Mouse (Mus musculus) embryonic facial prominence, embryonic 11.5 days (tissue): ENCODE measurements around the gene Hic2. TPM values are rescaled to one million over a fixed set of nuclear protein-coding genes. Genes with fewer than 3 reads are reported as not detected.

Experiments used
- ATAC-seq: fragments of 200-750 bp; cut with Nextera tagmentation; replicated peaks from 2 replicates; pipeline ENCODE4 v1.8.0; 2017; ENCODE audit warnings: low read depth; ENCODE audit not compliant: insufficient number of reproducible peaks, low FRiP score, low TSS enrichment
- DNase-seq: peaks from one replicate; pipeline ENCODE4 v3.0.0-alpha.2; 2015; ENCODE audit warnings: low spot score
- H3K27ac ChIP-seq: fragments of 300-500 bp; sonication (generic); replicated peaks from 2 replicates; pipeline ENCODE4 v1.5.1; 2014; ENCODE audit warnings: mild to moderate bottlenecking, low read depth, low read length, control low read depth
- H3K27me3 ChIP-seq: fragments of 300-500 bp; sonication (generic); 2 replicates; pipeline ENCODE4 v1.6.1; 2014; ENCODE audit warnings: mild to moderate bottlenecking, low read length, moderate library complexity, mixed read lengths; ENCODE audit not compliant: control insufficient read depth, insufficient read depth
- H3K36me3 ChIP-seq: fragments of 300-500 bp; sonication (generic); replicated peaks from 2 replicates; pipeline ENCODE4 v1.6.1; 2014; ENCODE audit warnings: low read depth, mild to moderate bottlenecking, low read length, moderate library complexity, mixed read lengths; ENCODE audit not compliant: control insufficient read depth, insufficient read depth
- H3K4me1 ChIP-seq: fragments of 300-500 bp; sonication (generic); 2 replicates; pipeline ENCODE4 v1.6.1; 2014; ENCODE audit warnings: low read length, mixed read lengths; ENCODE audit not compliant: control insufficient read depth, insufficient read depth
- H3K4me2 ChIP-seq: fragments of 300-500 bp; sonication (generic); 2 replicates; pipeline ENCODE4 v1.6.1; 2014; ENCODE audit warnings: low read depth, mild to moderate bottlenecking, control low read depth, low read length, moderate library complexity
- H3K4me3 ChIP-seq: fragments of 300-500 bp; sonication (generic); 2 replicates; pipeline ENCODE4 v1.5.1; 2014; ENCODE audit warnings: low read depth, low read length, control low read depth
- H3K9ac ChIP-seq: fragments of 300-500 bp; sonication (generic); replicated peaks from 2 replicates; pipeline ENCODE4 v1.6.1; 2014; ENCODE audit warnings: mild to moderate bottlenecking, control low read depth, low read length
- H3K9me3 ChIP-seq: fragments of 300-500 bp; sonication (generic); replicated peaks from 2 replicates; pipeline ENCODE4 v1.6.1; 2016; ENCODE audit warnings: mild to moderate bottlenecking, low read length, inconsistent platforms, mixed read lengths; ENCODE audit not compliant: control insufficient read depth
- WGBS: fragments of 180-500 bp; shearing (Covaris S2); extraction: QIAGEN DNeasy Blood & Tissue Kit; methylation state at CpG from one replicate; pipeline ENCODE4 v1.1.7; 2014; 5-methylcytosine and 5-hydroxymethylcytosine counted together
- polyA plus RNA-seq: library from polyadenylated mRNA; unstranded; fragments of >200 nt; fragmentation: Nextera tagmentation; extraction: Ambion mirVana; gene quantifications from 2 replicates; pipeline ENCODE4 v1.2.1, GENCODE M21; 2014

Gene Hic2
- polyA plus RNA-seq, 1 experiment from 2014 or later, result 6.1 TPM

DNA sequence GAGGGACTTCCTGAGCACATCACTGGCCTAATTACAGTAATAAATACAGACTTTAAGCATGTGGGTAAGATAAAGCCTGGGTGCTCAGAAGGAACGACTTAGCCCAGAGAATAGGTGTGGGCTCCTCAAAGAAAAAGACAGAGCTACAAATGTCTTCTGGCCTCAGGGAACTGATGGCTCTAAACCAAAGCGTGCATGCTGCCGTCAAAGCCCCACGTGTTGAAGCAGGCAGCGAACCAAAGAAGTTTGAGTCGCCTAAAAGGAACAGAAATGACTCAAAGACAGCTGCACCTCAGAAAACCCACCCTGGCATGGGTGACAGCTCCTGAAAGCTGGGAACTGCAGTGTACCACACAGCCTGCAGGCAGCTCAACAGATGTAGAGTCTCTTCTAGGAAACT lies 38.5 kb downstream of the Hic2 start:
- 74% methylated on average over 6 of the region's 6 CpGs for WGBS

DNA sequence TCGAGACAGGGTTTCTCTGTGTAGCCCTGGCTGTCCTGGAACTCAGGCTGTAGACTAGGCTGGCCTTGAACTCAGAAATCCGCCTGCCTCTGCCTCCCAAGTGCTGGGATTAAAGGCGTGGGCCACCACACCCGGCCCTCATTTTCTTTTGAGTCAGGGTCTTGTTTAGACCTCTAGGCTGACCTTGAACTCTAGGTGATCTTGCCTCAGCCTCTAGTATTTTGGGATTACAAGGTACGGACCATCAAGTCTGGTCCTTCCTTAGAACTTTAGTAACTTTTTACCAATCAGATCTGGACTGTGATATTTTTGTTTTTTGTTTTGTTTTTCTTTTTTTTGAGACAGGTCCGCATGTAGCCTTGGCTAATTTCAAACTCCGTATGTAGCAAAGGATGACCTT lies 42.3 kb downstream of the Hic2 start, which contains the start of gene Tmem191c:
Tmem191c (plus strand) TSS at position 357 of the 400 bp plus-strand sequence.
- peak within 1 kb of the TSS; percentile 53 for H3K4me3 ChIP-seq
- H3K9me3 ChIP-seq, result peaks cover 1% of the 10 kb centered on the region; the same call in 1 of the 2 replicates
- peak within 1 kb of the TSS; percentile 51; the same call in 1 of the 2 replicates for H3K9ac ChIP-seq
- H3K27me3 ChIP-seq, result peaks cover 20% of the 10 kb centered on the region
- peaks cover 10% of the 10 kb centered on the region for H3K4me1 ChIP-seq
- 64% methylated on average over 7 of the region's 7 CpGs for WGBS
- no peak for DNase-seq
- H3K36me3 ChIP-seq, result peaks cover 3% of the 10 kb centered on the region; the same call in 1 of the 2 replicates
- ATAC-seq, result no peak
- no peak within 1 kb of the TSS for H3K27ac ChIP-seq
- H3K4me2 ChIP-seq, result peak within 1 kb of the TSS; percentile 94

More for the DNA sequence above, 38.5 kb downstream of the Hic2 start:
- Histone ChIP-seq H3K27ac (no peak overlapping the region), H3K4me3 (no peak overlapping the region), H3K4me2 (no peak overlapping the region), H3K36me3 (no peaks in the 10 kb centered on the region), H3K27me3 (peaks cover 2% of the 10 kb centered on the region), H3K9ac (no peak overlapping the region), H3K4me1 (peaks cover 2% of the 10 kb centered on the region; the same call in 1 of the 2 replicates), H3K9me3 (peaks cover 2% of the 10 kb centered on the region; the same call in 1 of the 2 replicates)
- DNase-seq, result no peak
- ATAC-seq, result no peak

DNA sequence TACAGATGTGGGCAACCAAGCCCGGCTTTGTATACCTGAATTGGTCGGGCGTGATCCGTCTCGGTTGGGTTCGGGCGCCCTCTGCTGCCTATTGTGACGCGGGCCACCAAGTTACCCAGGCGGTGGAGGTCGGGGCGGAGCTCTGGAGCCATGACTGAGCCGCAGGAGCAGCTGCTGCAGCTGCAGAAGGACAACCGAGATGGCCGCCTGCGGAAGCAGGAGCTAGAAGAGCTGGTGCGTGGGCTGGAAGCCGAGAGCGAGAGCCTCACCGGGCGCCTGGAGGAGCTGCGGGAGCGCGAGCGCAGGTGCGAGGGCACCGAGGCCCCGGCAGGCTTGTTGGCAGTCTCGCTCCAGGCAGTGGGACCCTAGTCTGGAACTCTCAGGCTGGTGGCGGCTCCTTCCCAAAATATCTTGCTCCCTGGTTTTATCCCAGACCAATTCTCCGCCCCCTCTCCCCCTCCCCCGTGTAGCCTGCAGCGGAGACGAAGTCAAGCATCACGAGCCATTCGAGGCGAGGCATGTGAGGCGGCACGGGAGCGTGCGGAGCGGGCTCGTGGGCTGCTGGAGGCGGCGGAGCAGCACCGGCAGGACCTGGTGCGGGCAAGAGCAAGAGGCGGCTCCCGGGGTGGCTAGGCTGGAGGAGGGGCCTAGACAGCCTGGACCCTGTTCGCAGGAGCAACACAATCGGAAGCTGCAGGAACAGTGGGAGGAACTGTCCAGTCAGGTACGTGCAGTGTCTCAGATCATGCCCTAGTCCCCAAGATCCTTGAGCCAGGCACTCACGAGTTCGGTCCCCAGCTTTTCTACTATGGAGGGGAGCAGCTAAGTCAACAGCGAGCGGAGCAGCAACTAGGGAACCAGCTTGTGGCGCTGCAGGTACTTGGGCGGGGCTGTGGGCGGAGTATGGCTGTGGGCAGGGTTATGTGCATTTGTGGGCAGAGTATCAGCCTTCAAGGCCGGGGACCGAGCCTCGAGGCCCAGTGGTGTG lies 43.1 kb downstream of the Hic2 start:
- DNase-seq (peak; percentile 95), ATAC-seq (peak; percentile 75)
- H3K4me2 ChIP-seq, result peak overlapping the region; percentile 94
- H3K4me3 ChIP-seq, result peak overlapping the region; percentile 53
- H3K9ac ChIP-seq, result peak overlapping the region; percentile 51; the same call in 1 of the 2 replicates
- H3K27me3 ChIP-seq, result peaks cover 20% of the 10 kb centered on the region
- H3K4me1 ChIP-seq, result peaks cover 10% of the 10 kb centered on the region
- H3K36me3 ChIP-seq, result peaks cover 3% of the 10 kb centered on the region; the same call in 1 of the 2 replicates
- under 1% methylated on average over 62 of the region's 62 CpGs for WGBS
- no peaks in the 10 kb centered on the region for H3K9me3 ChIP-seq
- no peak overlapping the region for H3K27ac ChIP-seq

DNA sequence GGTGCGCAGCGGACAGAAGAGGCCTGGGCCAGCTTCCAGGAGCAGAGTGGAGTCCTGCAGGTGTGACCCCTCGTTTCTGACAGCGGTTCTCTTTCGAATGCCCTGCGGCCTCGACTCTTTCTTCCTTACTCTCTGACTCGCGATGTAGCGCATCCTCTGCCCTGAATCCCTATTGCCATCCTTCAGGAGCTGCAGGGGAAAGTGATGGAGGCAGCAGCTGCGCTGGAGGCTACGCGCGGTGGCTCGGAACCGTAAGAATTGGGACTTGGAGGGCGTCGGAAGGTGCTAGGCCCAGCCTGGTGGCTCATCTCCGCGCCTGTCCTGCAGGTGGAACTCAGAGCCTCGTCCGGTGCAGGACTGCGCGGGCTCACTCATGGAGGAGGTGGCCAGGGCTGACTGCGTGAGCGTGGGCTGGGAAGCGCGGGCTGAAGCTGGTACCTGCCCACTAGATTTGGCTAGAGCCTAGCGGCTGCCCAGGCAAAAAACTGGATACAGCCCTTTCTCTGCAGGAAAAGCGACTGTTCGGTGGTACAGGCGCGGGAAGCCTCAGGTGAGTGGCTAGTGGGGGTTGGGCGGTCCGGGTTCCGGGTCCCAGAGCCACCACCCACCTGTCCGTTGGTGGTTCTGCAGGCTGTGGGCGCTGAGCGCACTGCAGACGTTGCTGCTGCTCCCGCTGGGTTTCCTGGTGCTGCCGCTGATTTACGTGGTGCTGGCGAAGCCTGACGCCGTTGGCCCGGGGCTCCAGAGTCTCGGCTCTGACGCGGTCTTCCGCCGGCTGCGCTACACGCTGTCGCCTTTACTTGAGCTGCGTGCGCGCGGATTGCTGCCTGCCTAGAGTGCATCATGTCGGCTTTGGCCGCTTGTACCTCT lies 44.2 kb downstream of the Hic2 start:
- DNase-seq, result peak; percentile 67
- Histone ChIP-seq H3K4me2 (peak overlapping the region; percentile 94), H3K4me1 (peaks cover 10% of the 10 kb centered on the region), H3K4me3 (peak overlapping the region; percentile 53), H3K36me3 (peaks cover 3% of the 10 kb centered on the region; the same call in 1 of the 2 replicates), H3K27ac (no peak overlapping the region), H3K9ac (peak overlapping the region; percentile 1; the same call in 1 of the 2 replicates), H3K9me3 (no peaks in the 10 kb centered on the region), H3K27me3 (peaks cover 20% of the 10 kb centered on the region)
- 1% methylated on average over 58 of the region's 61 CpGs for WGBS
- ATAC-seq, result no peak

DNA sequence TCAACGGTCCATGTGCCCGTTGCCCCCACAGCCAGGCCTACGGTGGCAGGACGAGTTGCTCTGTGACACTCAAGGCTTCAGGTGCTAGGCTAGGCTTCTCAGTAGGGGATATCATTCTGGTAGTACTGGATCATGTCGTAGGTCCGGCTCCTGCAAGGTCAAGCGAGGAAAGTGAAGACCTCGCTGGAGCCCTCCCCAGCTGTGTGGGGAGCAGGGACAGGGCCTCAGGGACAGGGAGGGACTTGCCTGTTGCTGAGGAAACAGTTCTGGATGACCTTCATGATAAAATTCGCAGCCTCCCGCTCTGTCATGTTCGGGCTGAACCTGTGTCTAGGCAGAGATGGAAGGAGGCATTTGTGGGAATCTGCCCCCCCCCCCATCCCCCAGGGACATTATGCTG lies 47.1 kb downstream of the Hic2 start:
- WGBS, result 89% methylated on average over 11 of the region's 11 CpGs
- Histone ChIP-seq H3K9me3 (no peaks in the 10 kb centered on the region), H3K9ac (no peak overlapping the region), H3K4me2 (no peak overlapping the region), H3K4me1 (peaks cover 10% of the 10 kb centered on the region), H3K27me3 (peaks cover 20% of the 10 kb centered on the region), H3K4me3 (no peak overlapping the region), H3K27ac (no peak overlapping the region), H3K36me3 (peaks cover 3% of the 10 kb centered on the region)
- DNase-seq (no peak), ATAC-seq (no peak)

DNA sequence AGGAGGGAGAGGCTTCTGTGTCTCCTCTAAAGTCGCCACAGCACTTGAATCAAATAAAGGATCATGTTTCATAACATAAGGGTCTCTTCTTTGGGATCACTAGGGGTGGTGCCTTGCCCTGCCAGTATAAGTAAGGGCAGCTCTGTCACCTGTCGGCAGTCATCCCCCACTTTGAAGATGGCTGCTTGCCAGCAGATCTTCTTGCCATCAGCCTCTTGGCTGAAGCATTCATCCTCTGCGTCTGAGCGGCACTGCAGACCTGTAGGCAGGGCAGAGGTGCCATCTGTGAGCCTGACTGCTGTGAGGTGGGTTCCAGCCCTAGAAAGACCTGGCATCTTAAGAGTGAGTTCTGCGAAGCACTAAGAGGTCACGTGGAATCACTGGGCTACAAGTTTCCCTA lies 49.8 kb downstream of the Hic2 start:
- Histone ChIP-seq H3K36me3 (peaks cover 3% of the 10 kb centered on the region), H3K27me3 (peaks cover 7% of the 10 kb centered on the region), H3K4me3 (no peak overlapping the region), H3K9ac (no peak overlapping the region), H3K9me3 (no peaks in the 10 kb centered on the region), H3K27ac (no peak overlapping the region), H3K4me2 (no peak overlapping the region), H3K4me1 (no peaks in the 10 kb centered on the region)
- 85% methylated on average over 6 of the region's 6 CpGs for WGBS
- DNase-seq (no peak), ATAC-seq (no peak)

DNA sequence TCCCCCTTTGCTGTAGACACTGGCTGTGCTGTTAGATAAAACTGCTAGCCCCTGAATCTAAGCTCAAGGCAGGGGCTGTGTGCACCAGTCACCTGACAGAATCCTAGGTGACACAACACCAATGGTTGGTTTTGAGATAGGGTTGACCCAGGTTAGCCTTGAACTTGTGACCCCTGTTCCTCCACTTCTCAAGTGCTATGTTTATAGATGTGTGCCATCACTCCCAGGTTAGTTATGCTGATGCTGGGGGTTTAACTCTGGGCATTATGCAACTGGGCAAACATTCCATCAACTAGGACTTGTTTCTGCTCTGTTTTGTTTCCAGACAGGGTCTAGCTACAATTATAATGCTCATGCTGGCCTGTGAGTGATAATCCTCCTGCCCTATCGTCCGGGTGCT lies 53.7 kb downstream of the Hic2 start:
- no peaks in the 10 kb centered on the region for H3K9me3 ChIP-seq
- no peak overlapping the region for H3K9ac ChIP-seq
- H3K27me3 ChIP-seq, result no peaks in the 10 kb centered on the region
- H3K4me2 ChIP-seq, result no peak overlapping the region
- H3K4me1 ChIP-seq, result no peaks in the 10 kb centered on the region
- no peak for DNase-seq
- no peak overlapping the region for H3K27ac ChIP-seq
- WGBS, result 84% methylated on average over 2 of the region's 2 CpGs
- no peaks in the 10 kb centered on the region; the same call in 1 of the 2 replicates for H3K36me3 ChIP-seq
- no peak overlapping the region for H3K4me3 ChIP-seq
- no peak for ATAC-seq
